Mouse (Mus musculus): ENCODE results near the gene Pogz. TPM values are rescaled to one million over a fixed set of nuclear protein-coding genes. Genes with fewer than 3 reads are reported as not detected.

Pogz gene
- polyA plus RNA-seq, 1 experiment = 85.2 TPM

GRCm38 (mm10) chr3:94922333-94922732 lies 85.0 kb downstream of the Pogz start:
- TF ChIP-seq GATA1 (IDR thresholded peaks at IDR 0.05; ENCODE audit: low read length) = no peak

- no peak for TF ChIP-seq GATA1 (IDR thresholded peaks at IDR 0.05; ENCODE audit: low read length)
Observed at GRCm38 (mm10) chr3:94924688-94925087, 87.3 kb downstream of the Pogz start.

GRCm38 (mm10) chr3:94926301-94926736 lies 89.0 kb downstream of the Pogz start:
- peak; percentile 77 for TF ChIP-seq GATA1 (IDR thresholded peaks at IDR 0.05; ENCODE audit: low read length)

- peak; percentile 61 for TF ChIP-seq GATA1 (IDR thresholded peaks at IDR 0.05; ENCODE audit: low read length)
Observed at GRCm38 (mm10) chr3:94931427-94932082, 94.2 kb downstream of the Pogz start.

Other genes with a start within 250 kb of the Pogz start
- gene Gm10972, start 194.5 kb upstream of the Pogz start, polyA plus RNA-seq (2012) = not detected in 2 replicates
- gene Tuft1, start 178.7 kb upstream of the Pogz start, polyA plus RNA-seq (2012) = 3.6 and 5.3 TPM in 2 replicates
- 0.76 and 1.4 TPM in 2 replicates for gene Selenbp2, start 144.0 kb upstream of the Pogz start, polyA plus RNA-seq (2012)
- 0.02 TPM in 1 of 2 replicates, not detected in the other for gene Cgn, start 51.1 kb upstream of the Pogz start, polyA plus RNA-seq (2012)
- 363 and 481 TPM in 2 replicates for gene Psmb4, start 49.4 kb downstream of the Pogz start, polyA plus RNA-seq (2012)
- 15.2 and 71.3 TPM in 2 replicates for gene Selenbp1, start 95.5 kb downstream of the Pogz start, polyA plus RNA-seq (2012)
- 12.5 and 12.6 TPM in 2 replicates for gene Rfx5, start 116.5 kb downstream of the Pogz start, polyA plus RNA-seq (2012)
- gene Pi4kb, start 137.2 kb downstream of the Pogz start, polyA plus RNA-seq (2012) = 9.8 and 11.2 TPM in 2 replicates
- gene Zfp687, start 177.9 kb downstream of the Pogz start, polyA plus RNA-seq (2012) = 69.4 and 75.7 TPM in 2 replicates
- gene Psmd4, start 205.0 kb downstream of the Pogz start, polyA plus RNA-seq (2012) = 165 and 202 TPM in 2 replicates

Measured in G1E-ER4 (cell line).